Mouse (Mus musculus) liver, embryonic 14.5 days (tissue): ENCODE measurements around the gene Trpm6.

Experiments used
- CTCF ChIP-seq: IDR thresholded peaks from 2 replicates; pipeline ENCODE4 v1.5.1; 2016; ENCODE audit warnings: antibody characterized with exemption, low read depth, control low read depth
- EP300 ChIP-seq: IDR thresholded peaks from 2 replicates; pipeline ENCODE4 v1.6.1; 2016; ENCODE audit warnings: antibody characterized with exemption, low read depth

- TF ChIP-seq CTCF = no peak
- TF ChIP-seq EP300 = no peak
Measured at GRCm38 (mm10) chr19:18909641-18910040, 159.9 kb downstream of the Trpm6 start.
